Mouse (Mus musculus) R1 (cell line): ENCODE results near the gene Gm9117.
"Not testable (repeated sequence)": the region's sequence is repeated elsewhere in the genome, so short reads cannot be mapped to it uniquely, and the experiment has no call there.

ENCODE experiments used
- DNase-seq: peaks from one replicate; pipeline ENCODE4 v3.0.0-alpha.2; 2018; ENCODE audit warnings: low read depth, low spot score

The Gm9117 gene

DNA sequence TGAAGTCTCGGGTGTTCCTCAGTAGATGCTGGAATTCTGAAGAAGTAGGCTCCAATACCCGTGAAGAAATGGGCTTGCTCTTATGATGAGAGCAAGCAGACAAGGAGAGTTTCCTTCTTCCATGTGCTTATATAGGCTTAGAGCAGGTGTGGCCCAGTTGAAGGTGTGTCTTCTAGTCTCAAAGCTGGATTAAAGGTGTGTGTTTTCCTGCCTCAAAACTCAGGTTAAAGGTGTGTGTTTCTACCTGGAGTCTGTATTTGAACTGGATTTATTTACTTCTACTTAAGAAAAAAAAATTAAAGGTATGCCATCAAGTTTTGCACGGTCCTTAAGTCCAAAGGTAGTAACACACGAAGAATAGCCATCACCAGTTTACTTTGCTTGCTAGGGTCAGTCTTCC lies at the start of gene Gm9117:
Gene Gm9117 (minus strand): TSS at position 101 of the 400 bp plus-strand sequence.
- DNase-seq, result not testable (repeated sequence)

DNA sequence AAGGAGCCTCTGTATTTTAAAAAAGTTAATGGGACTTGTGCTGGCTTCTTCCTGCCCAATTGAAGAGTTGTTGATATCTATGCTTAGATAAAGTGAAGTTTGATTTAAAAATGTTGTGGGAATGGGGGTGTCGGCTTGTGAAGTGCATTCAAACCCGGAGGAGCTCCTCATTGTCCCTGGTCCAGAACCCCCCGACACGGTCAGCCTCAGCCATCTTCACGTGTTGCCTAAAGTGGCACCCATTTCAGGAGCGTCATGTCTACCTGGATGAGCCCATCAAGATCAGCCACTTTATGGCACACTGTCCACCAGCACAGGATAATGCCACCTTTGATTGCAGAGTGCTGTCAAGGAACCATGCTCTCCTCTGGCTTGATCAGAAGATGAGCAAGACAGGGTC lies 25.6 kb upstream of the Gm9117 start:
- not testable (repeated sequence) for DNase-seq

DNA sequence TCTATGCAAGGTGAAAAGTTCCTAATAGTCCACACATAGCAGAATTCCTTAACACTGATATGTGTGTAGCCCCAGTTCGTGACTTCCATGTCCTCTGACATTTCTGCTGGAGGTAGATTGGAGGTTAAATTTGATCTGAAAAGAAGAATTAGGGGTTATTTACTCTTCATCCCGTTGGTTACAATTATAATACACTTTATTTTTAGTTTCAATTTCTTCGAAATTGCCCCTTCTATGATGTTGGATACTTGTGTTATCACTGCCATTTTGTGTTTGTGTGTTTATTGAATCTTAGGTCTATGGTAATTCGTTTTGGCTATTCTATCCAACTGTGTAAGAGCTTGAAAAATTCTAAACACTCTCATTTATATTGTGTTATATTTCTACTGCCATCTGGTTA lies 17.9 kb upstream of the Gm9117 start, which contains the start of gene Tdpoz5:
Gene Tdpoz5 (minus strand): TSS at position 101 of the 400 bp plus-strand sequence.
- not testable (repeated sequence) for DNase-seq

DNA sequence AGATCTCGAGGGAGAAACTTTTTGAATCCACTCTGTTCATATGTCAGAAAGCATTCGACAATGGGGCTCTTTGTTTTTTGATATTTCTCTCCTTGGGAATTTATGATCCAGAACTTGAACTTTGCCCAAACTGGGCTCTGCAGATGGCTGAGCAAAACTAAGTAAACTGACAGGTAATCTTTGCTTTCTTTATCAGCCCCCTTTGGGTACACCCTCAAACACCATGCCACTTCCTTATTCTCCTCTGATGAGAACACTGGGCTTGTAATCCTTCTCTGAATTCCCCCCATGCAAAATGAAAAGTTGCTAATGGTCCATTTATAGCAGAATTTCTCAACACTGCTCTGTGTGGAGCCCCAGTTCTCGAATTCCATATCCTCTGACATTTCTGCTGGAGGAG lies 5.0 kb downstream of the Gm9117 start:
- DNase-seq, result not testable (repeated sequence)
